Mouse (Mus musculus): Measurements from ENCODE around the gene Fam155a.

The Fam155a gene

GRCm38 (mm10) chr8:9188616-9189015 lies 582.3 kb downstream of the Fam155a start:
- DNase-seq (ENCODE audit: low read depth in 1 of 2, low spot score in 2 of 2), result no peak

- DNase-seq (ENCODE audit: low read depth in 1 of 2, low spot score in 2 of 2), result no peak
Observed at GRCm38 (mm10) chr8:9185200-9185599, 585.8 kb downstream of the Fam155a start.

DNA sequence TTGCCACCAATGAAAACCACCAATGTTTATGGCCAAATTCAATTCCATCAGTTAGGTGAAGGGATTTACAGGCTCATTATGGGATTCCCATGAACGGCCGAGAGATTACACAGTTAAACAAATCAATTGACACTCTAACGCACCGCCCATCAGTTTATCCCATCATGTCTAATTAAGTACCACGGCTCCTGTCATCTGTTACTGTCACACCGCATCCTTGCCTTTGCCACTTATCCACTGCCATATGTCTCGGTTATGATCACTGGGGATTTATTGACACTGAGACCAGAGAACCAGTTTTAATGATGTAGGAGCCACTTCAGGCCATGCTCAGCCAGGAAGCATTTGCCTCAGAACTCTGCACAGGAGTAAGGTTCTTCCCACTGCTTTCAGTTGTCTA lies 588.5 kb downstream of the Fam155a start:
- DNase-seq (ENCODE audit: low read depth in 1 of 2, low spot score in 2 of 2), result no peak

DNA sequence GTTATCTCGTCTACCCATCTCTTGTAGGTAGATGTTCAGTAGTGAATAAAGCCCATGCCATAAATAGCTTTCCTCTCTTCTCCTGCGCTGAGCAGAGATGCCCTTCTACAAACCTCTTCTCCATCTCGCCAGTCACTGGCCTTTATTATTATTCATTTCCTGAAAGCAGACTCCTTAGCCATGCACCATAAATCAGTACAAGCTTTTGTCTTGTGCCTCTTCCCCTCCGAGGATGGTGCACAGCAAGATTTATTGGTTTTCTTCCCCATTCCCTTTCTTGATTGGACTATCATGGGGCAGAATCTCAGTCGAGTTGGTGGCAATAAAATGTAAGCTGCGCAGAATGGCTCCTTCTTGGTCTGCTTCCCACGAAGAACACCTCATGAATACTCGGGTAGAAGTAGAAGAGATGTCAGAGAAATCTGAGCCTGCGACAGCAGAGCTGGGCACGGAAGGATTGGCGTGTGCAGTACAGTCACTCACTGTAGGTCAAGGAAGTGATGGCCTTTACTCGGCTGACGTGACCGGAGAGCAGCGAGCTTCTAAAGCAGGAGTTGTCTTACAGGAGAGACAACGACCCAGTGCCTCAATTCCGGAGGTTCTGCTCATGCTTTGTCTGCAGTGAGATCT lies 590.2 kb downstream of the Fam155a start:
- DNase-seq (ENCODE audit: low read depth in 1 of 2, low spot score in 2 of 2), result no peak

GRCm38 (mm10) chr8:9176974-9177373 lies 594.0 kb downstream of the Fam155a start:
- DNase-seq (ENCODE audit: low read depth in 1 of 2, low spot score in 2 of 2), result no peak

DNA sequence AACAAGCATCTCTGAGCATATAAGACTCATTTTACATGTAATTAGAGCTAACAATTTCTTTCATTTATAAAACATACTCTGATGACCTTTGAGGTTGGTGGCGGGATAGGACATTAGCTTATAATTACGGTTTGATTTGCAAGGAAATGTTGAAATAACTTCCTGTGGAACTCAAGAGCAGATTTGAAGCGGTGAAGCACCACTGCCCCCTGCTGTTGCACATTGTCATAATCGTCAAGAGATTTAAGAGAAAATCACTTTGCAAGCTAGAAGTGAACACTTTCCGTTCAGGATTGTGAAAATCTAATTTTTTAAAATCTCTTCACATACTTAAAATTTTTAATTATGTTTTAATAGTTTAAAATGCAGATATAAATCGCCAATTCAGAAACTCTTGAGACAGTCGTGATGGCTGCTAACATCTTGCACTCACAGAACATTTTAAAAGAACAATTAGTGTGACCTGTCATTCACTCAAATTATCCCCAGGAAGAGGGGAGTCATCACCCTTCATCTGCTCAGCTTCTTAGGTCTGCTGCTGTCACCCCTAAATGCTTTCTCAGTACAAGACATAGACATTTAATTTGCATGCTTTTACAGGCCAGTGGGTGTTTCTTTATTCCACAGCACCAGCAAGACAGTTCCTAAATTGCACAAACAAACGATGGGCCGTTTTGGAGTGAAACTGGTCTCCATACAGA lies 595.9 kb downstream of the Fam155a start:
- DNase-seq (ENCODE audit: low read depth in 1 of 2, low spot score in 2 of 2), result no peak

DNA sequence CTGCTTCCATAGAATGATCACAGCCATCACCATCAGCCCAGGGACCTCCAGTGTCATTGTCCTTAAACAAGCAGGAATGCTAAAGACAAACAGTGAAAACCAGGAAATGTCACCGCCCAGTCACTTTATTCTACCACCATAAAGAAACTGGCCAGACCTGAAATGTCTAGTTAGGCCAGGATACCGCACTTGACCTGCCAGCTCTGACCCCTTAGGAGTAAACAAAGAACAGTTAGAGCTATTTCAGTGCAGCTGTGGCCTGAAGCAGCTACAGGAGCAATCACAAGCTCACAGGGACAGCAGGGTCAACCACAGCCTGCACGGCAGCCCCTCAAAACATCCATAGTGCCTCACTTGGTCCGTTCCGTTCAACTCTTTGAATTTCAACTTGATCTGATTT lies 599.1 kb downstream of the Fam155a start:
- DNase-seq (ENCODE audit: low read depth in 1 of 2, low spot score in 2 of 2), result no peak

- no peak for DNase-seq (ENCODE audit: low read depth in 1 of 2, low spot score in 2 of 2)
Observed at GRCm38 (mm10) chr8:9167995-9168394, 603.0 kb downstream of the Fam155a start.

DNA sequence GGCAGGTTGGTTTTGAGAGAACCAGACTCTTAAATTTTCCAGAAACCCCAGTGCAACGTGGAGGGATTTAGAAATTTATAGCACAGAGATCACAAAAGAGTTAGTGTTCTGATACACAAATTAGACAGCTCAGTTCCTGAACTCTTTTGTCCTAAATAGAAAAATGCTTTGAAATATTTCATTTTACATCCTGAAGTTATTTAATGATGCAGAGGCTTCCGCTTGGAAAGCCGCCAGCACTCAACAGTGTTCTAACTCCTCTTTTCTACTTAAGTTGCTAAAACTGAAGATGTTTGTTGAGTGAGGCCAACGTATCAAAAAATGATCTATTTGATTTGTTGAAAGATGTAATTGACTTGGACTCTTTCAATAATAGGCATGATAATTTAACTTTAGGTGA lies 609.4 kb downstream of the Fam155a start:
- no peak for DNase-seq (ENCODE audit: low read depth in 1 of 2, low spot score in 2 of 2)

DNA sequence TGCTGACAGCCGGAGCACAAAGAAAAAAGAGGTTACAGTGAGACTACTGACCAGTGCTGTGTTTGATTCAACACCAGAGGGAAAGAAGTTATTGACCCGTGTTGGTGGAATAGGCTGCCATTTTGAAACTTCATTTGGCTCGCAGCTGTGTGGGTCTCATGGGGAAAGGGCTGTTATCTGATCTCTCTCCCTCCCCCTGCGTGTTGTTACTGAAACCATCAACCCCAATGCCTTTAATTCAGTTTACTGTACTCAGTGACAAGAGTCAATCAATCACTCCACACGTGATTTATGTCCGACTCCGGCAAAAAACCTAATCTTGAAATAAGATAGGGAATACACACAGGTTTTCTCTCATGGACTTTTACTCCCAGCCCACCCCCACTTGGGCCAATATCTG lies 611.6 kb downstream of the Fam155a start:
- no peak for DNase-seq (ENCODE audit: low read depth in 1 of 2, low spot score in 2 of 2)

GRCm38 (mm10) chr8:9158652-9159051 lies 612.3 kb downstream of the Fam155a start:
- no peak for DNase-seq (ENCODE audit: low read depth in 1 of 2, low spot score in 2 of 2)

DNA sequence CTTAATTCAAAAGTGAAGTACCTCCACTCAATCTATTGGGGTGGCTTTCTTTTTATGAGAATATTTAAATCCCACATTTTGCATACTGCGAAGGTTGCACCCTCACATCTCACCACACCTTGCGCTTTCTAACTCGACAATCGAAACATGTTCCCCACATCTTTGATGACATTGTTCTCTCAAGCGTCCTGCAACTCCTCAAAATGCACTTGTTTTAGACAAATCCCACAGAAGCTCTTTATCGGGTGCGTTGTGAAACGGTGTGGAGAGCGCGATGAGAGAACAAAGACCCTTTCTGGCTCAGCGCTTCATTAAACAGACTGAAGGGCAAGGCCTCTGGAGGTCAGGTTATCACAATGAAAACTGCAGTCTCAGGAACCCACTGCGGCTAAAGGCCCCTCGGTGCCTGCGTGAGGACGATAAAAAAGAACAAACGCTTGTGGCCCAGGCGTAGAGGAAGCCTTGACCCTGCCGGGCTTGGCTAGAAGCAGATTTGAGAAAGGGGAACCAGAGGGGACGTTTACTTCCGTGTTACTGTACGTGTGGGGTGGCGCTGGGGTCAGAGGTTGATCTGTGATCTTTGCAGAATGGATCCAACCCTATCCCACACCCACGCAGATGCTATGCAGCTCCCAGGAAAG lies 613.7 kb downstream of the Fam155a start:
- no peak for DNase-seq (ENCODE audit: low read depth in 1 of 2, low spot score in 2 of 2)

Data from monocyte, adult 2 months (primary cell).